Mouse (Mus musculus): ENCODE measurements around the gene Tcirg1. TPM values are rescaled to one million over a fixed set of nuclear protein-coding genes. Genes with fewer than 3 reads are reported as not detected.

Gene Tcirg1
- total RNA-seq, 2 experiments from 2014 or later = 13.6 to 31.1 TPM

DNA sequence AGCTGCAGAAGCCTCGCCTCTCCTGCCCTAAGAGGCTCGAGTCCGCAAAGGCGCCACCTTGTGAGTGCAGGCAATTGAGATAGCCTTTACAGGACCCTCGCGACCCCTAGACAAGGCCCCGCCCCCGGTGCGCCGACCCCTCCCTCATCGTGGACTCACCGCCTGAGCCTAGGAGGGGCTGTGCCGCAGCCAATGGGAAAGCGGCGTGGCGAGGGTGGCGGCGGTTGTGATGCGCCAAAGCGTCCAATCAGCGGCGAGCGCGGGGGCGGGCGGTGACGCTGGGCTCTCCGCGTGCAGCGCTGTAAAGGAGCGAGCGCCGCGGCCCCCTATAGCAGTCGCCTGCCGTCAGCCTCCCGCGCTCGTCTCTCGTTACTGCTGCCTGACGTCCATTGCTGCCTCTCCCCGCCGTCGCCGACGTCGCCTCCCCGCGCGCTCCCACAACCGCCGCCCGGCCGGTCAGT lies 55.4 kb downstream of the Tcirg1 start, which contains the start of gene Chka:
Gene Chka (plus strand): TSS at position 272 of the 461 bp plus-strand sequence.
- DNase-seq = peak; percentile 95

DNA sequence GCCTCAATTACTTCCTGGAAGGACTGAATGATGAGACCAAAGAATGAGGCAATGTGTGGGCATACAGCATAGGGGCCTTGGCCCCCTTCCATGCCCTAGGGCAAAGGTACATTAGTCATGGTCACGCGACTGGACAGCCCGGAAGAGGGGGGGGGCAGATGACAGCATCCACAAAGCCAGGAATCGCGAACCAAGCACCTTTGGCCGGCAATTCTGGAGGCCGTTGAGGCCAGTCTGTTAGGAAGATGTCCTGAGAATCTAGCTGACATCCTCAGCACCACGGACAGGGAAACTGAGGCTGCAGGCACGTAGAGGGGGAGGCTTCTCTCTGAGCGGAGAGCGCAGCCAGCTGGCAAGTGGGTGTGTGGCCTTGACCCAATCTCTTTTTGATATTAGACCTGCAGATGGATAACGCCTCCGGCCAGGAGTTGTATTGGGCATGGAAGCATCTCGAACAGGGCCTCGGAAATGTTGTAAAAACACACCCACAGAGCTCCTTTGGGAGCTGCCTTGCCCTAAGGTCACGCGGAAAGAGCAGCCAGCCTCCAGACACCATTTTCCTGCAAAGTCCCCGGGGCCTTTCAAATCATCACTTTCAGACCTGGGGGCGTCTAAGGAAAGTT lies 56.0 kb downstream of the Tcirg1 start:
- peak; percentile 22 for DNase-seq

DNA sequence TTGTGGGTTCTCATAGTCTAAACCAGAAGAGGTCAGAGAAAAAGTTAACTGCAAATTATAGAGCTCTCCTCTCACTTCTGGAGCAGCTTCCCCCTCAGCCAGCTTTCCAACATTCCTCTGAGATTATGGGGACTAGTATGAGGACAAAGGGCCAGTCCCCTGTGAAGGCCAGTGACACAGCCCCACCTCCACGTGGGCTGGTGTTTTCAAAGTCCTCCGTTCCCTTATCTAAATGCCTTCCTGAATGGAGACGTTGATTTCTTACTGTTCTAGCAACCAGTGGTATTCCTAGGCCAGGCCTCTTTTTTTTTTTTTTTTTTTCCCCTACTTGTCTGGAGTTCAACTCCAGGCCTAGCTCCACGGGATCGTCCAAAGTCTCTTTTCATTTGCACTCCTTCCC lies 56.9 kb downstream of the Tcirg1 start:
- DNase-seq = no peak

DNA sequence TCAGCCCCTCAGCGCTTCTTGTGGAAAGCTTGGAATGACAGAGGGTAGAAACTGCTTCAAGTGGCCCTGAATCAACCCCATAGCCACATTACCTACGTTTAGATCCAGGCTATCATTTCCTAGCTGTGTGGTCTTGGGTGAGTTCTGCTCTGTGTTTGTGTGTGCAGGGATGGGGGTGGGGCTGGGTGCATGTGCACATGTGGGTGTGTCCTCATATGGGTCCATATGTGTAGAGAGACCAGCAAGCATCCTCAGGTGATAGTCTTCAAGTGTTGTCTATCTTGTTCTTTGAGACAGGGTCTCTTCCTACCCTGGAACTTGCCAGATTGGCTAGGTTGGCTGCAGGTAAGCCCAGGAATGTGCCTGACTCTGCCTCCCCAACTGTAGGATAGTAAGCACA lies 57.7 kb downstream of the Tcirg1 start:
- DNase-seq = no peak

DNA sequence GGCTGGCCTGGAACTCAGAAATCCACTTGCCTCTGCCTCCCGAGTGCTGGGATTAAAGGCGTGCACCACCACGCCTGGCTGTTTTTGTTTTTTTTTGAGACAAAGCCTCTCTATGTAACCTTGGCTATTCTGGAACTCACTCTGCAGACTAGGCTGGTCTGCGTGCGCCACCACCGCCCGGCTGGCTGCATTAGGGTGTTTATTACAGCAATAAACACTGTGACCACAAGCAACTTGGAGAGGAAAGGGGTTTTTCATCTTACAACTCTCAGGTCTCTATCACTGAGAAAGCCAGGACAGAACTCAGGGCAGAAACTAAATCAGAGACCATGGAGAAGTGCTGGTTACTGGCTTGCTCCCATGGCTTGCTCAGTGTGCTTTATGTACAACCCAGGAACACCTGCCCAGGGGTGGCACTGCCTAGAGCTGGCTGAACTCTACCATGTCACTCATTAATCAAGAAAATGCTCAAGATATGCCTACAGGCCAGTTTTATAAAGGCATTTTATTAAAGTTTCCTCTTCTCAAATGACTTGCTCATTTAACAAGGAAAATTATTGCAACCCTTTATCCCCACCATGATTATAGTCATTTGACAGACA lies 58.6 kb downstream of the Tcirg1 start:
- no peak for DNase-seq

DNA sequence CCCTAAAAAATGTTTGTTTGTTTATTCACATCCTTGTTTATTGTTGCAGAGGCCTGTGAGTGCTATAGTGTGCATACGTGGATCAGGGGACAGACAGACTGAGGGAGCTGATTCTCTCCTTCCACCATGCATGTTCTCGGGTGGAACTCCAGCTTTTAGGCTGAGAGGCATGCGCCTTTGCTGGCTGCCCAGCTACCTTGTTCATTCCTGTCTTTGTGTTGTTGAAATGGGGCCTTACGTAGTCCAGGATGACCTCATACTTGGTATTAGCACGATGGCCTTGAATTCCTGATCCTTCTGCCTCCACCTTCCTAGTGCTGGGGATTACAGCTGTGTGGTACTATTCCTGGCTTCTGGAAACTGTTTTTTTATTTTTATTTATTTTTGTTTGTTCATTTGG lies 59.2 kb downstream of the Tcirg1 start:
- DNase-seq = no peak

DNA sequence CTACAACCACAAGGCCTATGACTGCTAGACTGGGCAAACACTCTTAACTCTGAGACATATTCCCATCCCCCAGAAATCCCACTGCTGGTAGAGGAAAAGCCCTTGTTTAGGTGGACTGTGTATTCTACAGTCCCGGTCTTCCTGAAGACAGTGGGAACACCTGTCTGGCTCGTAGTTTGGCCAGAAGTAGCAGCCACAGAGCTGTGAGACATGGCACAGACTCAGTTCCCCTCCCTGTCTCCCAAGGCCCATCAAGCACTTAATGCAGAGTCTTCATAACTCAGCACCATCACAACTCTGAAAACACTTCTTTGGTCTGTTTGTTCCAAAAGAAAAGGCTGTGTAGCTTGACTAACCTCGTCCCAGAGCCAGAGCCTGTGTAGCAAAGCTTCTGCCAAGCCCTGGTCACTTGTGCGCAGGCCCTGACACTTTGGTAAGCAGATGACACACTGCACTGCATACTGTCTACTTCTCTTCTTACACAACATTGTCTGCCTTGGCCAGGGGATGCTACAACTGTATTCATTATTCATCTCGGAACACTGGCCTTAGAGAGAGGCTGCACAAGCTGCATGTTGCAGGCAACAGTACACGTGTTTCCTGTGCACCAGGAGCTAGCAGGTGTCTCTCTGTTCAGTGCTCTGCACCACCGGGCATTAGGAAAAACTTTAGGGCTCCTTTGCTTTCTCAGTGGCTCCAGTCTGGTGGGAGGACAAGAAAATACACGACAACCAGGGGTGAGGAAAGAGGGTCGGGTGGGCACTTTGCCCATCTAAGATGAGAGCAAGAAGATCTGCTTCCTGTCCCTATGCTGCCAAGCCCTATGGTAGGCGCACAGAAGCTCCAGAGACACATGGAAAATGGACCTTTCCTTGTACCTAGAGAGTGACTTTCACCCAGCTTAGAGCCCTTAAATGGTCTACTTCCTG lies 60.0 kb downstream of the Tcirg1 start:
- DNase-seq = no peak

Other genes starting within 250 kb of the Tcirg1 start
- 10 to 100 TPM; 40.7 to 44.1 TPM for gene Lrp5, start 220.6 kb downstream of the Tcirg1 start, total RNA-seq (2021)
- 10 to 100 TPM; 19.5 to 26.6 TPM for gene 1810055G02Rik, start 198.8 kb downstream of the Tcirg1 start, total RNA-seq (2021)
- gene Kmt5b, start 139.7 kb downstream of the Tcirg1 start, total RNA-seq (2021) = 10 to 100 TPM; 25.0 to 32.5 TPM
- 1 to 10 TPM; 6.0 to 7.0 TPM for gene Chka, start 55.4 kb downstream of the Tcirg1 start, total RNA-seq (2021)
- 100 to 1,000 TPM; 181 to 205 TPM for gene Ndufs8, start 5.6 kb upstream of the Tcirg1 start, total RNA-seq (2021)
- gene Aldh3b1, start 22.7 kb upstream of the Tcirg1 start, total RNA-seq (2021) = 1 to 10 TPM; 4.2 to 5.7 TPM
- gene Unc93b1, start 28.1 kb upstream of the Tcirg1 start, total RNA-seq (2021) = 10 to 100 TPM; 19.6 to 20.1 TPM
- gene Aldh3b3, start 51.5 kb upstream of the Tcirg1 start, total RNA-seq (2021) = not detected
- 1 to 10 TPM in 1 of 2 experiments, under 1 TPM in 1; 0.63 to 1.0 TPM for gene Aldh3b2, start 65.2 kb upstream of the Tcirg1 start, total RNA-seq (2021)
- gene Acy3, start 79.4 kb upstream of the Tcirg1 start, total RNA-seq (2021) = 1 to 10 TPM; 4.8 to 5.3 TPM
- gene Tbx10, start 85.6 kb upstream of the Tcirg1 start, total RNA-seq (2021) = not detected
- gene Nudt8, start 93.4 kb upstream of the Tcirg1 start, total RNA-seq (2021) = 10 to 100 TPM; 18.3 to 20.2 TPM
- under 1 TPM; 0.23 to 0.47 TPM for gene Gm49405, start 93.5 kb upstream of the Tcirg1 start, total RNA-seq (2021)
- gene Doc2g, start 96.2 kb upstream of the Tcirg1 start, total RNA-seq (2021) = 1 to 10 TPM in 1 of 2 experiments, under 1 TPM in 1; 0.66 to 1.2 TPM
- 100 to 1,000 TPM; 297 to 355 TPM for gene Ndufv1, start 105.7 kb upstream of the Tcirg1 start, total RNA-seq (2021)
- 100 to 1,000 TPM; 220 to 231 TPM for gene Gstp1, start 130.9 kb upstream of the Tcirg1 start, total RNA-seq (2021)
- gene Gstp2, start 138.9 kb upstream of the Tcirg1 start, total RNA-seq (2021) = 10 to 100 TPM; 61.6 to 63.6 TPM
- gene Gstp3, start 152.4 kb upstream of the Tcirg1 start, total RNA-seq (2021) = under 1 TPM in 1 of 2 experiments, not detected in 1; 0.79 TPM
- gene Cabp2, start 174.4 kb upstream of the Tcirg1 start, total RNA-seq (2021) = not detected
- 10 to 100 TPM; 18.1 to 18.2 TPM for gene Cdk2ap2, start 190.0 kb upstream of the Tcirg1 start, total RNA-seq (2021)
- 1 to 10 TPM; 4.2 to 5.5 TPM for gene Pitpnm1, start 192.9 kb upstream of the Tcirg1 start, total RNA-seq (2021)
- gene Aip, start 218.7 kb upstream of the Tcirg1 start, total RNA-seq (2021) = 10 to 100 TPM; 46.5 to 47.1 TPM
- gene Gpr152, start 232.7 kb upstream of the Tcirg1 start, total RNA-seq (2021) = not detected
- gene Cabp4, start 236.9 kb upstream of the Tcirg1 start, total RNA-seq (2021) = not detected
- 10 to 100 TPM; 41.1 to 48.6 TPM for gene Coro1b, start 241.5 kb upstream of the Tcirg1 start, total RNA-seq (2021)
- 1 to 10 TPM in 1 of 2 experiments, under 1 TPM in 1; 0.49 to 2.0 TPM for gene Ptprcap, start 246.5 kb upstream of the Tcirg1 start, total RNA-seq (2021)